Mouse (Mus musculus) forebrain, embryonic 16.5 days (tissue): ENCODE results near the gene H2-D1. TPM values are rescaled to one million over a fixed set of nuclear protein-coding genes. Genes with fewer than 3 reads are reported as not detected.

Experiments used
- ATAC-seq: fragments of 200-750 bp; cut with Nextera tagmentation; 2 replicates; pipeline ENCODE4 v1.8.0; 2017; ENCODE audit warnings: mild to moderate bottlenecking, moderate library complexity
- H3K27ac ChIP-seq: fragments of 300-500 bp; sonication (generic); 2 replicates; pipeline ENCODE4 v1.5.1; 2014; ENCODE audit warnings: low read length, control low read depth
- H3K27me3 ChIP-seq: fragments of 300-500 bp; sonication (generic); replicated peaks from 2 replicates; pipeline ENCODE4 v1.6.1; 2014; ENCODE audit warnings: low read length; ENCODE audit not compliant: control insufficient read depth, insufficient read depth
- H3K36me3 ChIP-seq: fragments of 300-500 bp; sonication (generic); 2 replicates; pipeline ENCODE4 v1.6.1; 2014; ENCODE audit not compliant: control insufficient read depth, insufficient read depth
- H3K4me1 ChIP-seq: fragments of 300-500 bp; sonication (generic); replicated peaks from 2 replicates; pipeline ENCODE4 v1.6.1; 2014; ENCODE audit warnings: low read length; ENCODE audit not compliant: control insufficient read depth, insufficient read depth
- H3K4me2 ChIP-seq: fragments of 300-500 bp; sonication (generic); 2 replicates; pipeline ENCODE4 v1.6.1; 2014; ENCODE audit warnings: mild to moderate bottlenecking, low read length, control low read depth
- H3K4me3 ChIP-seq: fragments of 300-500 bp; sonication (generic); replicated peaks from 2 replicates; pipeline ENCODE4 v1.5.1; 2014; ENCODE audit warnings: mild to moderate bottlenecking, low read length, control low read depth
- H3K9ac ChIP-seq: fragments of 300-500 bp; sonication (generic); replicated peaks from 2 replicates; pipeline ENCODE4 v1.6.1; 2014; ENCODE audit warnings: low read depth, low read length, control low read depth
- H3K9me3 ChIP-seq: fragments of 300-500 bp; sonication (generic); 2 replicates; pipeline ENCODE4 v1.6.1; 2016; ENCODE audit warnings: low read length; ENCODE audit not compliant: control insufficient read depth
- WGBS: fragments of 180-500 bp; shearing (Covaris S2); extraction: QIAGEN DNeasy Blood & Tissue Kit; methylation state at CpG from one replicate; pipeline ENCODE4 v1.1.7; 2014; 5-methylcytosine and 5-hydroxymethylcytosine counted together
- polyA plus RNA-seq: library from polyadenylated mRNA; unstranded; fragments of >200 nt; fragmentation: Nextera tagmentation; extraction: Ambion mirVana; gene quantifications from 2 replicates; pipeline ENCODE4 v1.2.1, GENCODE M21; 2015

H2-D1 gene
- polyA plus RNA-seq, 1 experiment from 2014 or later: 65.7 TPM

GRCm38 (mm10) chr17:35236996-35237395 is 25.5 kb upstream of the H2-D1 start:
- H3K9ac ChIP-seq: peak overlapping the region; percentile 83
- 80% methylated on average over 9 of the region's 9 CpGs for WGBS
- H3K27me3 ChIP-seq: no peaks in the 10 kb centered on the region
- peak overlapping the region; percentile 97 for H3K27ac ChIP-seq
- no peaks in the 10 kb centered on the region for H3K9me3 ChIP-seq
- peak overlapping the region; percentile 94 for H3K4me2 ChIP-seq
- no peak for ATAC-seq
- H3K4me3 ChIP-seq: peak overlapping the region; percentile 65
- H3K36me3 ChIP-seq: no peaks in the 10 kb centered on the region
- H3K4me1 ChIP-seq: peaks cover 40% of the 10 kb centered on the region

- Histone ChIP-seq H3K36me3 (no peaks in the 10 kb centered on the region), H3K4me1 (peaks cover 37% of the 10 kb centered on the region), H3K9ac (no peak overlapping the region), H3K27ac (no peak overlapping the region), H3K4me2 (no peak overlapping the region), H3K4me3 (no peak overlapping the region), H3K9me3 (no peaks in the 10 kb centered on the region), H3K27me3 (no peaks in the 10 kb centered on the region)
- ATAC-seq: no peak
- 88% methylated on average over 12 of the region's 12 CpGs for WGBS
These were observed 25.0 kb upstream of the H2-D1 start for GRCm38 (mm10) chr17:35237504-35237903.

- peaks cover 41% of the 10 kb centered on the region for H3K4me1 ChIP-seq
- no peak overlapping the region for H3K9ac ChIP-seq
- no peak overlapping the region for H3K4me2 ChIP-seq
- WGBS: 85% methylated on average over 5 of the region's 5 CpGs
- no peak overlapping the region for H3K4me3 ChIP-seq
- H3K36me3 ChIP-seq: peaks cover 11% of the 10 kb centered on the region
- H3K9me3 ChIP-seq: no peaks in the 10 kb centered on the region
- no peak overlapping the region for H3K27ac ChIP-seq
- no peaks in the 10 kb centered on the region for H3K27me3 ChIP-seq
- no peak for ATAC-seq
These were observed 22.8 kb upstream of the H2-D1 start for GRCm38 (mm10) chr17:35239700-35240099.

- Histone ChIP-seq H3K27me3 (no peaks in the 10 kb centered on the region), H3K4me3 (peak overlapping the region; percentile 96), H3K9ac (peak overlapping the region; percentile 100), H3K4me1 (peaks cover 44% of the 10 kb centered on the region), H3K9me3 (no peaks in the 10 kb centered on the region), H3K36me3 (peaks cover 16% of the 10 kb centered on the region), H3K27ac (peak overlapping the region; percentile 98), H3K4me2 (peak overlapping the region; percentile 81)
- WGBS: 22% methylated on average over 12 of the region's 12 CpGs
- ATAC-seq: peak; percentile 0
These were observed 21.9 kb upstream of the H2-D1 start for GRCm38 (mm10) chr17:35240384-35241304.

- Histone ChIP-seq H3K36me3 (peaks cover 23% of the 10 kb centered on the region), H3K4me1 (peaks cover 51% of the 10 kb centered on the region), H3K4me3 (peak within 1 kb of the TSS; percentile 96), H3K27me3 (no peaks in the 10 kb centered on the region), H3K9ac (peak within 1 kb of the TSS; percentile 100), H3K27ac (peak within 1 kb of the TSS; percentile 98), H3K9me3 (no peaks in the 10 kb centered on the region), H3K4me2 (peak within 1 kb of the TSS; percentile 81)
- ATAC-seq: peak; percentile 91
- WGBS: under 1% methylated on average over 69 of the region's 69 CpGs
These were observed 21.1 kb upstream of the H2-D1 start, which contains the start of gene Ddx39b for GRCm38 (mm10) chr17:35241305-35242014. Gene Ddx39b (plus strand): TSS chr17:35241746.

GRCm38 (mm10) chr17:35242015-35242941 is 20.3 kb upstream of the H2-D1 start:
- Histone ChIP-seq H3K9ac (peak overlapping the region; percentile 100), H3K36me3 (peaks cover 31% of the 10 kb centered on the region), H3K27me3 (no peaks in the 10 kb centered on the region), H3K4me3 (peak overlapping the region; percentile 96), H3K4me1 (peaks cover 46% of the 10 kb centered on the region), H3K9me3 (no peaks in the 10 kb centered on the region), H3K4me2 (peak overlapping the region; percentile 81), H3K27ac (peak overlapping the region; percentile 98)
- ATAC-seq: peak; percentile 22
- under 1% methylated on average over 51 of the region's 55 CpGs for WGBS

- no peak for ATAC-seq
- Histone ChIP-seq H3K9ac (peak overlapping the region; percentile 100), H3K4me1 (peaks cover 43% of the 10 kb centered on the region), H3K4me3 (peak overlapping the region; percentile 96), H3K27me3 (no peaks in the 10 kb centered on the region), H3K27ac (peak overlapping the region; percentile 98), H3K4me2 (peak overlapping the region; percentile 81), H3K9me3 (no peaks in the 10 kb centered on the region), H3K36me3 (peaks cover 39% of the 10 kb centered on the region)
- 2% methylated on average over 16 of the region's 16 CpGs for WGBS
These were observed 19.4 kb upstream of the H2-D1 start for GRCm38 (mm10) chr17:35243086-35243485.

GRCm38 (mm10) chr17:35244999-35245398 is 17.5 kb upstream of the H2-D1 start:
- 62% methylated on average over 2 of the region's 2 CpGs for WGBS
- peaks cover 43% of the 10 kb centered on the region for H3K4me1 ChIP-seq
- H3K9me3 ChIP-seq: no peaks in the 10 kb centered on the region
- no peak overlapping the region for H3K27ac ChIP-seq
- peaks cover 57% of the 10 kb centered on the region for H3K36me3 ChIP-seq
- H3K9ac ChIP-seq: peak overlapping the region; percentile 100
- H3K4me2 ChIP-seq: peak overlapping the region; percentile 81
- no peak for ATAC-seq
- H3K27me3 ChIP-seq: no peaks in the 10 kb centered on the region
- peak overlapping the region; percentile 96; the same call in 1 of the 2 replicates for H3K4me3 ChIP-seq
